In the genomic region with DNA sequence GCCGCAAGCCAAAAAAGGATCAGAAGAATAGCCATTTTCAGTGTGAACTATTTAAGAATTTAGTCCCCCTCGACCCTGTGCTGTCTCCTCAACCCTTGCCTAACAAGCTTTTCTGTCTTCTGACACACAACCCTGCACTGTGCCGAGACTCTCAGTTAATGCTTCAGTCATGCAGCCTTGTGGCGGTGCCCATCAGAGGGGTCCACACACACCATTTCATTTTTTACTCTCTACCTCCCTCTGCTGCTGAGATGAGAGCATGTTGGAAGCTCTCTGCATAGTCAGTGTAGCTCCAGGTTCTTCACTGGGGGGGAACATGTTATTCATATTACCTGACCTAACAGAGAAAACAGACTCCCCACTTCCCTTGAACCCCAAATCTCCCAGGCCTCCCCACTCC, we compare ENCODE assay signal across 7 mouse cellular contexts. TPM values are rescaled to one million over a fixed set of nuclear protein-coding genes. Genes with fewer than 3 reads are reported as not detected.
DNase-seq lines count a peak whose midpoint lies in the region; ATAC-seq and TF ChIP-seq lines count a peak whose summit lies in the region.

No protein-coding gene starts in this region.

- DNase-seq in liver, embryonic 11.5 days (ENCODE audit: low spot score) = no peak
- peak; percentile 72 for DNase-seq in retina, embryonic 14.5 days (ENCODE audit: low spot score)
- DNase-seq in ovary, adult 18-20 months (ENCODE audit: low spot score) = no peak

- H3K27me3 ChIP-seq in liver, embryonic 12.5 days (replicated peaks) = peaks cover 7% of the 10 kb centered on the region
- no peaks in the 10 kb centered on the region for H3K27me3 ChIP-seq in liver, embryonic 11.5 days (replicated peaks; ENCODE audit: control insufficient read depth, insufficient read depth, low read length)
- peaks cover 4% of the 10 kb centered on the region for H3K27me3 ChIP-seq in hindbrain, embryonic 12.5 days

- no peaks in the 10 kb centered on the region for H3K9me3 ChIP-seq in liver, embryonic 12.5 days (replicated peaks)
- H3K9me3 ChIP-seq in liver, embryonic 11.5 days (ENCODE audit: control insufficient read depth, low read length) = no peaks in the 10 kb centered on the region
- H3K9me3 ChIP-seq in hindbrain, embryonic 12.5 days (replicated peaks) = no peaks in the 10 kb centered on the region

- no peak for TF ChIP-seq POLR2A in cortical plate, adult 2 months (IDR thresholded peaks at IDR 0.05; ENCODE audit: extremely low read depth, insufficient read depth, low read length)

- H3K9ac ChIP-seq in liver, embryonic 12.5 days = no peak overlapping the region
- no peak overlapping the region for H3K9ac ChIP-seq in liver, embryonic 11.5 days (ENCODE audit: low read depth, low read length)
- H3K9ac ChIP-seq in hindbrain, embryonic 12.5 days = no peak overlapping the region

- H3K4me2 ChIP-seq in liver, embryonic 12.5 days = no peak overlapping the region
- H3K4me2 ChIP-seq in liver, embryonic 11.5 days = no peak overlapping the region
- H3K4me2 ChIP-seq in hindbrain, embryonic 12.5 days (replicated peaks) = no peak overlapping the region

- peak; percentile 56 for TF ChIP-seq CTCF in cortical plate, adult 2 months (IDR thresholded peaks at IDR 0.05; ENCODE audit: extremely low read depth, insufficient read depth, low read length)

- 0 out of 2 replicates have a peak, but pooled peaks have one; percentile 31 for ATAC-seq in liver, embryonic 12.5 days
- ATAC-seq in liver, embryonic 11.5 days (replicated peaks; ENCODE audit: low FRiP score) = no peak
- peak; percentile 29; the same call in 1 of the 2 replicates for ATAC-seq in hindbrain, embryonic 12.5 days (ENCODE audit: low FRiP score)
- ATAC-seq in inflammation-experienced regulatory T-cells, adult 6 months = no peak

- H3K4me3 ChIP-seq in liver, embryonic 12.5 days = no peak overlapping the region
- no peak overlapping the region for H3K4me3 ChIP-seq in liver, embryonic 11.5 days (ENCODE audit: low read depth, low read length)
- H3K4me3 ChIP-seq in cortical plate, adult 2 months (ENCODE audit: insufficient read depth, low read length) = no peak overlapping the region
- H3K4me3 ChIP-seq in hindbrain, embryonic 12.5 days = no peak overlapping the region

- WGBS in liver, embryonic 12.5 days (ENCODE audit: insufficient replicate concordance) = 55% methylated on average over 4 of the region's 4 CpGs
- 58% methylated on average over 4 of the region's 4 CpGs for WGBS in liver, embryonic 11.5 days
- WGBS in hindbrain, embryonic 12.5 days = 69% methylated on average over 4 of the region's 4 CpGs

- H3K27ac ChIP-seq in liver, embryonic 12.5 days = no peak overlapping the region
- H3K27ac ChIP-seq in liver, embryonic 11.5 days (ENCODE audit: low read depth, low read length) = no peak overlapping the region
- no peak overlapping the region for H3K27ac ChIP-seq in cortical plate, adult 2 months (ENCODE audit: insufficient read depth, low read length)
- H3K27ac ChIP-seq in hindbrain, embryonic 12.5 days = no peak overlapping the region

- H3K4me1 ChIP-seq in liver, embryonic 12.5 days = peaks cover 16% of the 10 kb centered on the region
- 0 out of 2 replicates have a peak, but pooled peaks cover 4% of the 10 kb centered on the region for H3K4me1 ChIP-seq in liver, embryonic 11.5 days (replicated peaks; ENCODE audit: control insufficient read depth, insufficient read depth, low read length)
- peaks cover 12% of the 10 kb centered on the region for H3K4me1 ChIP-seq in cortical plate, adult 2 months (ENCODE audit: control insufficient read depth, insufficient read depth, low read length)
- H3K4me1 ChIP-seq in hindbrain, embryonic 12.5 days = peaks cover 31% of the 10 kb centered on the region

- peaks cover 13% of the 10 kb centered on the region; the same call in 1 of the 2 replicates for H3K36me3 ChIP-seq in liver, embryonic 12.5 days
- no peaks in the 10 kb centered on the region for H3K36me3 ChIP-seq in liver, embryonic 11.5 days (ENCODE audit: control insufficient read depth, insufficient read depth, low read length)
- no peaks in the 10 kb centered on the region; the same call in 1 of the 2 replicates for H3K36me3 ChIP-seq in hindbrain, embryonic 12.5 days

RNA-seq across cellular contexts. Expression of a gene that starts 27.8 kb away (rescaled TPM):
- polyA plus RNA-seq in liver, embryonic 12.5 days (2016; fragmentation: Nextera tagmentation; extraction: Ambion mirVana) = 23.0 and 23.9 TPM in 2 replicates
- polyA plus RNA-seq in liver, embryonic 11.5 days (2014; fragmentation: Nextera tagmentation; extraction: Ambion mirVana) = 30.4 and 33.8 TPM in 2 replicates
- polyA plus RNA-seq in cortical plate, adult 2 months (2012; rRNA removed) = 13.1 and 14.0 TPM in 2 replicates
- 13.4 and 15.8 TPM in 2 replicates for polyA plus RNA-seq in hindbrain, embryonic 12.5 days (2016; fragmentation: Nextera tagmentation; extraction: Ambion mirVana)
- polyA plus RNA-seq in inflammation-experienced regulatory T-cells, adult 6 months (2017; shearing (Covaris generic)) = 10 to 100 TPM; 46.9 to 77.2 (median 63.8) TPM

Comparison
In these comparisons a context has a peak if more than half of its experiments do, and no peak if none do; other contexts are left out.
1. ATAC-seq: peak in liver, embryonic 12.5 days (single experiment) and hindbrain, embryonic 12.5 days (single experiment); none in liver, embryonic 11.5 days (single experiment) and inflammation-experienced regulatory T-cells, adult 6 months (single experiment).